Mouse (Mus musculus) olfactory bulb, adult 2 months (tissue): ENCODE measurements around the gene Rrp8. TPM values are rescaled to one million over a fixed set of nuclear protein-coding genes. Genes with fewer than 3 reads are reported as not detected.

Source experiments
- H3K27ac ChIP-seq: fragments of 200-500 bp; 2 replicates; pipeline ENCODE4 v1.5.1; 2012; ENCODE audit warnings: low read depth, low read length; ENCODE audit not compliant: insufficient read depth
- H3K4me1 ChIP-seq: fragments of 200-500 bp; 2 replicates; pipeline ENCODE4 v1.6.1; 2012; ENCODE audit warnings: low read length; ENCODE audit not compliant: control insufficient read depth, insufficient read depth
- H3K4me3 ChIP-seq: fragments of 200-500 bp; 2 replicates; pipeline ENCODE4 v1.5.1; 2012; ENCODE audit warnings: mild to moderate bottlenecking, low read depth, low read length, moderate library complexity; ENCODE audit not compliant: insufficient read depth
- CTCF ChIP-seq: fragments of 200-500 bp; IDR thresholded peaks from 2 replicates; pipeline ENCODE4 v1.5.1; 2012; ENCODE audit warnings: low read depth, mild to moderate bottlenecking, low read length, moderate library complexity; ENCODE audit not compliant: insufficient read depth
- POLR2A ChIP-seq: fragments of 200-500 bp; IDR thresholded peaks from 2 replicates; pipeline ENCODE4 v1.6.1; 2012; ENCODE audit warnings: mild to moderate bottlenecking, low read depth, low read length, moderate library complexity; ENCODE audit not compliant: insufficient read depth
- WGBS: fragments of 180-500 bp; shearing (Covaris S2); methylation state at CpG from one replicate; pipeline ENCODE4 v1.1.7; 2018; 5-methylcytosine and 5-hydroxymethylcytosine counted together
- polyA plus RNA-seq: library from polyadenylated mRNA; stranded (reverse); fragments of >200 nt; gene quantifications from 2 replicates; pipeline ENCODE4 v1.2.4, GENCODE M21; 2012; ENCODE audit warnings: low replicate concordance; ENCODE audit not compliant: missing spikeins, insufficient read depth, insufficient read length

Gene Rrp8
- polyA plus RNA-seq, 1 experiment = not detected

DNA sequence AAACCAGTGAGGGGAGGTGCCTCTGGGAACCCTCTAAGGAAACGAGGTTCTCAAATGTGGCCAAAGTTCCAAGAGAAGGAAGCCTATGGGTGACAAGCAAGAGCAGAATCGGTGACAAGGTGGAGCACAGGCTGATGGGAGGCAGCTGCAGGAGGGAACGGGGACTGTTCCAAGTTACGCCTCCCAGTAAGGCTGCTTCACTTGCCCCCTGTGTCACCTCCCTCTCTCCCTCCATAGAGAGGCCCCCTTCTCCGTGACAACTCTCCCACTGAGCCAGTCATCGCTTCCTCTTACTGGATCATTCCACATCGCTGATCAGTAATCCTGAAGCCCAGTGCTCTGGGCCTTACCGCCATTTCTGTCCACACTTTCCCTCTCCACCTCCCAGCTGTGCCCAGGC is 37.5 kb upstream of the Rrp8 start:
- peaks cover 30% of the 10 kb centered on the region for H3K4me1 ChIP-seq
- H3K4me3 ChIP-seq = no peak overlapping the region
- 38% methylated on average over 8 of the region's 8 CpGs for WGBS

DNA sequence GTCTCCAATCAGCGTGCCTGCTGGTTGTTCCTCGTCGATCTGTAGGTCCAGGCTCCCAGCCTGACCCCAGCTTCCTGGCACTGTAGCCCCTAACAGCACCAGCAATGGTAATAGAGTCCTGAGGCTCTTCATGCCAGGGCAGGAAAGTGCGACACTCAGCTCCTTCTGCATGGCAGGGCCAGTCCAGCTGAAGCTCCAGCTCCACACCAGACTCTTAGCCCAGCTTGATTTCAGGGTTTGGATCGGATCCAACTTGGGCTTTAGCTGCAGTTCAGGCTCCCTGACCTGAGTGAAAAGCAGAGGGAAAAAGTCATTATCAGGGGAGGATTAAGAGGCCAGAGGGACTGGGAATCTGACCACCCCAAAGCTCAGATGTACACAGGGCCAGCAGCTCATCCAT is 35.9 kb upstream of the Rrp8 start:
- TF ChIP-seq CTCF = no peak
- TF ChIP-seq POLR2A = no peak
- Histone ChIP-seq H3K4me3 (no peak overlapping the region), H3K27ac (no peak overlapping the region), H3K4me1 (peaks cover 18% of the 10 kb centered on the region)
- WGBS = 71% methylated on average over 5 of the region's 5 CpGs

More for the DNA sequence above, 37.5 kb upstream of the Rrp8 start:
- no peak overlapping the region for H3K27ac ChIP-seq
- TF ChIP-seq CTCF = no peak
- no peak for TF ChIP-seq POLR2A

DNA sequence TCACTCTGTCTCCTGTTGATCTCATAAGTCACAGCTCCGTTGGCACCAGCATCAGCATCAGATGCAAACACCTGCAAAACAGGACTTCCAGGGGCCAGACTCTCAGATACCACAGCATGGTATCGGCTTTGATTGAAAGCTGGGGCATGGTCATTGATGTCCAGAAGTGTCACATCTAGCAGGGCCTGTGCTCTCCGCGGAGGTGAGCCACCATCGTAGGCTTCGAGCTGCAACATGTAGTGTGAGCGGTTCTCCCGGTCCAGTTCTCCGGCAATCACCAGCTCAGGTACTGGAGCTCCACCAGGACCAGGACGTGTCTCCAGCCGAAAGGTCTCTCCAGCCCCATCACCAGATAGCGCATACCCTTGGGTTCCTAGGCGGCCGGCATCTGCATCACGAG is 35.1 kb upstream of the Rrp8 start:
- Histone ChIP-seq H3K4me3 (no peak overlapping the region), H3K27ac (no peak overlapping the region), H3K4me1 (peaks cover 18% of the 10 kb centered on the region)
- TF ChIP-seq CTCF (no peak), POLR2A (no peak)
- WGBS = 97% methylated on average over 15 of the region's 15 CpGs

DNA sequence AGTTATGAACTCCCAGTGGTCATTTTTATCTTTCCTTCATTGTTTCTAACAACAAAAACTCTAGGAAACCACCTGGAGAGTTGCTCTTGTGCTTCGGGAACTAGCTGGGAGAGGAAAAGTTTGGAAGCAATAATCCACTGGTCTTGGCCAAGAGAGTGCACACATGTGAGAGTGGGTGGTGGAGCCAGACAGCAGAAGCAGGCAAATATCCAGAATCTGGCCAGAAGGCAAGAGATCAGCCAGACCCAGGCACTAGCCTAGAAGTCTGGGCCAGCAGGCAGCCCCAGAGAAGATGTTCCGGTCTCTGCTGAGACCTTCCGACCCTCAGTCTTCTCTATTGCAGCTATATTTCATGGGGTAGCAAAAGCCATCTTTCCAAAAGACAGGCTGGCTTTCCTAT is 32.8 kb upstream of the Rrp8 start:
- no peak overlapping the region for H3K27ac ChIP-seq
- TF ChIP-seq POLR2A = no peak
- H3K4me1 ChIP-seq = peaks cover 18% of the 10 kb centered on the region
- WGBS = 67% methylated on average over 3 of the region's 3 CpGs
- no peak overlapping the region for H3K4me3 ChIP-seq

DNA sequence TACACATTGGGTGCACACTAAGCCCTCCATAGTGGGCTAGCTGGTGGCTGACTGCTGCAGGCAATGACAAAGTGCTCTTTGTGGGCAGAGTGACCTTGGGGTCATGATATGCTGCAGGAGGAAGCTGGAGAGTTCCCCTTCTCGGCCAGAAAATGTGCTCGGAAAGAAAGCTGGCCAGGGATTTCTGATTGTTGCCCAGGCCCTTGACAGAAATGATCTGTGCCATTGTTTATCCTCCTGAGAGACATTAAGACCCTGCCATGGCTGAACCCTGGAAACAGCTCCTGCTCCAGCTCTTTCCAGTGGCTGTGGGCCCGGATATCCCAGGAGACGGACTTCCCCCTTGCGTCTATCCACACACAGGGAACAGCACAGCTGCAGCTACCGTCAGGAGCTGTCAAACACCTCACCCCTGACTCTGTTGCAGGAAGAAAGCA is 30.6 kb upstream of the Rrp8 start:
- 30% methylated on average over 6 of the region's 6 CpGs for WGBS
- Histone ChIP-seq H3K4me1 (peaks cover 8% of the 10 kb centered on the region; the same call in 1 of the 2 replicates), H3K4me3 (no peak overlapping the region), H3K27ac (0 out of 2 replicates have a peak overlapping the region, but pooled peaks have one; percentile 6)
- TF ChIP-seq CTCF = no peak
- TF ChIP-seq POLR2A = no peak

DNA sequence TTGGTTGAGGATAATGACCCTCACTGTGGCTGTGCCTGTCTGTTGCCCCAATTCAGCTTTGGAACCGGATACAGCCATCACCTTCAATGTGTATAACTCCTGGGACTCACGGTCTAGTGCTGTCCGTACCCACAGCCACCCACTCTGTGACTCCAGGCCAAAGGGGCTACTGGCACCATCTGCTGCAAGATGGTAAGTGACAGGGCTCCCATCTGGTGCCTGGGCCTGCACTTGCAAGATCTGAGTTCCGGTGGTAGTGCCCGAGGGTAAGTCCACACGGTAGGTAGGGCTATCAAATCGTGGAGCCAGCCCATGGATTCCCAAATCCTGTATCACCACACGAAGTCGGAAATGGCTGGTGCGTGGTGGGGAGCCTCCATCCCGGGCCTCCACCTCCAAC is 27.1 kb upstream of the Rrp8 start:
- TF ChIP-seq CTCF (no peak), POLR2A (no peak)
- 95% methylated on average over 11 of the region's 11 CpGs for WGBS
- H3K4me3 ChIP-seq = no peak overlapping the region
- no peak overlapping the region for H3K27ac ChIP-seq
- H3K4me1 ChIP-seq = peaks cover 6% of the 10 kb centered on the region; the same call in 1 of the 2 replicates

- WGBS = 61% methylated on average over 55 of the region's 55 CpGs
Measured at GRCm38 (mm10) chr7:105762517-105763270, 25.5 kb upstream of the Rrp8 start.

DNA sequence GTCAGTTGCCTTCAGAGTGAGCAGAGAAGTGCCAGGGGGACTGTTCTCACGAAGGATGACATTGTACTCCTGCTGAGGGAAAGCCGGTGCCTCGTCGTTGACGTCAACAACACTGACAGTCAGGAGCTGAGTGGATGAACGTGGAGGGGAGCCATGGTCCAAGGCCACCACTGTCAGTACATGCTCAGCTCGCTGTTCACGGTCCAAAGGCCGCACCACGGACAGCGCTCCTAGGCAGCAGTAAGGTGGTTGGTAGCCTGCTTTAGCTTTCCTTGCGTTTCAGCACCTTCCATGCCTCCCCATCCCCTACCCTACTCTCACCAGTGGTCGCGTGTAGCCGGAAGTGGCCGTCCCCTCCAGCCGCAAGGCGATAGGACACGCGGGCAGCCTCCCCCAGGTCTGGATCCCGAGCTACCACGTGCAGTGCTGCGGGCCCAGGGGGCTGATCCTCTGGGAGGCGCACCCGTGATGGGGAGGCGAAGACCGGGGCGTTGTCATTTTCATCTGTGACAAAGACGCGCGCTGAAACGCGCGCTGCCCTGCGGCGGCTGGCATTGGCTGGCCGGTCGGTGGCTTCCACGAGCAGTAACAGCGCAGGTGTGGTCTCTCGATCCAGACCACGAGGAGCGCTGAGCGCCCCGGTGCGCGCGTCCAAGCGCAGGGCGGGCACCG is 24.8 kb upstream of the Rrp8 start:
- H3K4me3 ChIP-seq = no peak overlapping the region
- H3K4me1 ChIP-seq = no peaks in the 10 kb centered on the region
- no peak for TF ChIP-seq CTCF
- no peak for TF ChIP-seq POLR2A
- H3K27ac ChIP-seq = no peak overlapping the region
- WGBS = 62% methylated on average over 51 of the region's 51 CpGs

More at GRCm38 (mm10) chr7:105762517-105763270, 25.5 kb upstream of the Rrp8 start:
- Histone ChIP-seq H3K4me3 (no peak overlapping the region), H3K27ac (no peak overlapping the region), H3K4me1 (peaks cover 1% of the 10 kb centered on the region; the same call in 1 of the 2 replicates)
- TF ChIP-seq CTCF (no peak), POLR2A (no peak)

GRCm38 (mm10) chr7:105753281-105753680 is 16.1 kb upstream of the Rrp8 start:
- WGBS = 92% methylated on average over 10 of the region's 10 CpGs
- no peak for TF ChIP-seq CTCF
- TF ChIP-seq POLR2A = no peak
- Histone ChIP-seq H3K4me1 (peaks cover 10% of the 10 kb centered on the region), H3K4me3 (no peak overlapping the region), H3K27ac (no peak overlapping the region)
